Mouse (Mus musculus) urinary bladder, postnatal 36 days (tissue): ENCODE results near the gene Zfp263.
A peak's percentile ranks its signal among the peaks of the same experiment; 100 is the strongest.

ENCODE experiments used
- DNase-seq, 2 experiments: peaks; one replicate each; pipeline ENCODE4 v3.0.0; 2022; ENCODE audit warnings: low spot score in 2 of 2, mixed read lengths in 1 of 2

Zfp263 gene

GRCm38 (mm10) chr16:3743503-3744185 lies at the start of gene Zfp263:
Gene Zfp263 (plus strand): TSS chr16:3744093.
- DNase-seq = peak; percentile 86 to 92

- no peak for DNase-seq
Measured at GRCm38 (mm10) chr16:3699281-3699680, 44.6 kb upstream of the Zfp263 start.

- no peak for DNase-seq
Measured at GRCm38 (mm10) chr16:3700893-3701292, 43.0 kb upstream of the Zfp263 start.

- no peak for DNase-seq
Measured at GRCm38 (mm10) chr16:3706680-3707079, 37.2 kb upstream of the Zfp263 start.

GRCm38 (mm10) chr16:3714731-3715130 lies 29.2 kb upstream of the Zfp263 start:
- DNase-seq = no peak

GRCm38 (mm10) chr16:3717980-3718379 lies 25.9 kb upstream of the Zfp263 start, which contains the start of gene Mefv:
Gene Mefv (minus strand): TSS chr16:3718097.
- no peak for DNase-seq

GRCm38 (mm10) chr16:3723231-3723630 lies 20.7 kb upstream of the Zfp263 start:
- no peak for DNase-seq

- no peak for DNase-seq
Measured at GRCm38 (mm10) chr16:3727980-3728720, 15.7 kb upstream of the Zfp263 start.

GRCm38 (mm10) chr16:3732612-3733011 lies 11.3 kb upstream of the Zfp263 start:
- DNase-seq = no peak

- DNase-seq = no peak
Measured at GRCm38 (mm10) chr16:3733198-3733732, 10.6 kb upstream of the Zfp263 start.

- DNase-seq = no peak
Measured at GRCm38 (mm10) chr16:3742466-3742865, 1.4 kb upstream of the Zfp263 start.

GRCm38 (mm10) chr16:3744186-3744700 lies 350 bp downstream of the Zfp263 start:
- no peak for DNase-seq

GRCm38 (mm10) chr16:3745656-3746055 lies 1.8 kb downstream of the Zfp263 start:
- no peak for DNase-seq

GRCm38 (mm10) chr16:3748976-3749375 lies 5.1 kb downstream of the Zfp263 start:
- DNase-seq = no peak

- DNase-seq = no peak
Measured at GRCm38 (mm10) chr16:3771603-3772002, 27.7 kb downstream of the Zfp263 start.

- no peak for DNase-seq
Measured at GRCm38 (mm10) chr16:3776365-3776764, 32.5 kb downstream of the Zfp263 start.

- DNase-seq = no peak
Measured at GRCm38 (mm10) chr16:3777986-3778385, 34.1 kb downstream of the Zfp263 start.

- no peak for DNase-seq
Measured at GRCm38 (mm10) chr16:3781237-3781636, 37.3 kb downstream of the Zfp263 start.

- DNase-seq = no peak
Measured at GRCm38 (mm10) chr16:3788394-3788793, 44.5 kb downstream of the Zfp263 start.
